Mouse (Mus musculus) stomach, embryonic 15.5 days (tissue): ENCODE measurements around the gene Vasn. TPM values are rescaled to one million over a fixed set of nuclear protein-coding genes. Genes with fewer than 3 reads are reported as not detected.
A peak's percentile ranks its signal among the peaks of the same experiment; 100 is the strongest.

ENCODE experiments used
- ATAC-seq: fragments of 200-750 bp; cut with Nextera tagmentation; 2 replicates; pipeline ENCODE4 v1.8.0; 2017; ENCODE audit warnings: low read depth, moderate number of reproducible peaks, moderate TSS enrichment; ENCODE audit not compliant: insufficient read depth, low FRiP score
- H3K27ac ChIP-seq: fragments of 300-500 bp; sonication (generic); 2 replicates; pipeline ENCODE4 v1.5.1; 2015; ENCODE audit warnings: mild to moderate bottlenecking, inconsistent platforms
- H3K27me3 ChIP-seq: fragments of 300-500 bp; sonication (generic); replicated peaks from 2 replicates; pipeline ENCODE4 v1.6.1; 2015; ENCODE audit warnings: inconsistent platforms
- H3K36me3 ChIP-seq: fragments of 300-500 bp; sonication (generic); 2 replicates; pipeline ENCODE4 v1.6.1; 2015; ENCODE audit warnings: inconsistent platforms
- H3K4me1 ChIP-seq: fragments of 300-500 bp; sonication (generic); 2 replicates; pipeline ENCODE4 v1.6.1; 2015; ENCODE audit warnings: inconsistent platforms
- H3K4me2 ChIP-seq: fragments of 300-500 bp; sonication (generic); 2 replicates; pipeline ENCODE4 v1.6.1; 2015; ENCODE audit warnings: mild to moderate bottlenecking, inconsistent platforms
- H3K4me3 ChIP-seq: fragments of 300-500 bp; sonication (generic); replicated peaks from 2 replicates; pipeline ENCODE4 v1.5.1; 2015; ENCODE audit warnings: inconsistent platforms
- H3K9ac ChIP-seq: fragments of 300-500 bp; sonication (generic); 2 replicates; pipeline ENCODE4 v1.6.1; 2015; ENCODE audit warnings: inconsistent platforms
- H3K9me3 ChIP-seq: fragments of 300-500 bp; sonication (generic); 2 replicates; pipeline ENCODE4 v1.6.1; 2016; ENCODE audit warnings: inconsistent platforms
- WGBS: fragments of 180-500 bp; shearing (Covaris S2); methylation state at CpG from one replicate; pipeline ENCODE4 v1.1.7; 2015; 5-methylcytosine and 5-hydroxymethylcytosine counted together
- polyA plus RNA-seq: library from polyadenylated mRNA; unstranded; fragments of >200 nt; fragmentation: Nextera tagmentation; extraction: Ambion mirVana; gene quantifications from 2 replicates; pipeline ENCODE4 v1.2.1, GENCODE M21; 2015

The Vasn gene
- polyA plus RNA-seq, 1 experiment from 2014 or later: 17.2 TPM

DNA sequence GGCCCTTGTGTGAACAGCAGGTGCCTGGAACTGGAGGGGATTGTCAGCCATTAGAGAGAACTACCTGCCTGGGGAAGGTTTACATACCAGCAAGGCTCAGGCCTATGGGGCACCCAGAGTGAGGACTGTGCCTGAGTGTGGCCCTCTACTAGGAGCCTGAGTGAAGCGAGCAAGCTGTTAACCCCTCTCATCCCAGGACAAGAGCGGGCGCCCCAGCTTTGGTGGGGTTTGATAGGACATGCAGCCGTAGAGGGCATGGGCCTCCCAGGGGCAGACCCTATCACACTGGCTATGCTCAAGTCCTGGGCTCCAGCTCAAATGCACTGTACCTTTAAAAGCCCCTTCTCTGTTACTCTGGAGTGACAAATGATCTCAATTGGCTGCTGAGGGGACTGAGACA lies 7.1 kb downstream of the Vasn start:
- Histone ChIP-seq H3K4me1 (peaks cover 57% of the 10 kb centered on the region), H3K36me3 (peaks cover 31% of the 10 kb centered on the region; the same call in 1 of the 2 replicates), H3K4me2 (no peak overlapping the region), H3K9me3 (no peaks in the 10 kb centered on the region), H3K9ac (no peak overlapping the region), H3K4me3 (no peak overlapping the region), H3K27ac (0 out of 2 replicates have a peak overlapping the region, but pooled peaks have one; percentile 18), H3K27me3 (no peaks in the 10 kb centered on the region)
- WGBS: 68% methylated on average over 4 of the region's 4 CpGs
- no peak for ATAC-seq

DNA sequence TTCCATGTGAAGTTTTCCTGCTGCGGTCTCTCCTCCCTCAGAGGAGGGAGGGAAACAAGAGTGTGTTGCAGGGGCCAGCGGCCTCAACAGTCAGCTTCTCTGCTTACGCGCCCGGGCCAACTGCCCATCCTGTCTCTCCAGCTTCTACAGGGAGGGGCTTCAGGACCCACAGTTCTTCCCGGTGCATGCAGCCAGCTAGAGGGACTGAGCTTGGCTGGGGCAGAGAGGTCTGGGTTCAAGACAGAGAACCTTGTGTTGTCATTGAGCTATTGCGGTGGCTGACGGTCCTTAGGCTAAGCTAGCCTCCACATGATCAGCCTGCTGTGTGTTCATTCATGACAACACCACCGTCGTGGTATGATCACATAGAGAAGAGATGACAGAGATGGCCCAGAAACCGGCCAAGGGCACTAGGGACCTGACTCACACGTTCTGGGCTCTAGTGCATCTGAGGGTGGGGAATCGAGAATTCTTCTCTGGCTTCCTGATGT lies 8.0 kb downstream of the Vasn start:
- Histone ChIP-seq H3K9me3 (no peaks in the 10 kb centered on the region), H3K27ac (peak overlapping the region; percentile 62), H3K27me3 (no peaks in the 10 kb centered on the region), H3K4me1 (peaks cover 51% of the 10 kb centered on the region), H3K4me2 (no peak overlapping the region), H3K4me3 (no peak overlapping the region), H3K36me3 (peaks cover 40% of the 10 kb centered on the region), H3K9ac (no peak overlapping the region)
- no peak for ATAC-seq
- 58% methylated on average over 13 of the region's 13 CpGs for WGBS

DNA sequence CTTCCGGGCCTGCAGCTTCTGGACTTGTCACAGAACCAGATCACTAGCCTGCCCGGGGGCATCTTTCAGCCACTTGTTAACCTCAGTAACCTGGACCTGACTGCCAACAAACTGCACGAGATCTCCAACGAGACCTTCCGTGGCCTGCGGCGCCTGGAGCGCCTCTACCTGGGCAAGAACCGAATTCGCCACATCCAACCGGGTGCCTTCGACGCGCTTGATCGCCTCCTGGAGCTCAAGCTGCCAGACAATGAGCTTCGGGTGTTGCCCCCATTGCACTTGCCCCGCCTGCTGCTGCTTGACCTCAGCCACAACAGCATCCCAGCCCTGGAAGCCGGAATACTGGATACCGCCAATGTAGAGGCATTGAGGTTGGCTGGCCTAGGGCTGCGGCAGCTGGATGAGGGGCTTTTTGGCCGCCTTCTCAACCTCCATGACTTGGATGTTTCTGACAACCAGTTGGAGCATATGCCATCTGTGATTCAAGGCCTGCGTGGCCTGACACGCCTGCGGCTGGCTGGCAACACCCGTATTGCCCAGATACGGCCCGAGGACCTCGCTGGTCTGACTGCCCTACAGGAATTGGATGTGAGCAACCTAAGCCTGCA lies 8.8 kb downstream of the Vasn start:
- no peaks in the 10 kb centered on the region for H3K27me3 ChIP-seq
- no peaks in the 10 kb centered on the region for H3K9me3 ChIP-seq
- peaks cover 46% of the 10 kb centered on the region for H3K36me3 ChIP-seq
- H3K9ac ChIP-seq: no peak overlapping the region
- no peak for ATAC-seq
- H3K4me1 ChIP-seq: peaks cover 43% of the 10 kb centered on the region
- WGBS: 92% methylated on average over 28 of the region's 28 CpGs
- H3K4me3 ChIP-seq: no peak overlapping the region
- no peak overlapping the region for H3K27ac ChIP-seq
- H3K4me2 ChIP-seq: no peak overlapping the region

DNA sequence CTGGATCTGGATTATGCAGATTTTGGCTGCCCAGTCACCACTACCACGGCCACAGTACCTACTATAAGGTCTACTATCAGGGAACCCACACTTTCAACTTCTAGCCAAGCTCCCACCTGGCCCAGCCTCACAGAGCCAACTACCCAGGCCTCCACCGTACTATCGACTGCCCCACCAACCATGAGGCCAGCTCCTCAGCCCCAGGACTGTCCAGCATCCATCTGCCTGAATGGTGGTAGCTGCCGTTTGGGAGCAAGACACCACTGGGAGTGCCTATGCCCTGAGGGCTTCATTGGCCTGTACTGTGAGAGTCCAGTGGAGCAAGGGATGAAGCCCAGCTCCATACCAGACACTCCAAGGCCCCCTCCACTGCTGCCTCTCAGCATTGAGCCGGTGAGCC lies 9.5 kb downstream of the Vasn start:
- no peak for ATAC-seq
- H3K4me3 ChIP-seq: no peak overlapping the region
- no peak overlapping the region for H3K9ac ChIP-seq
- H3K27ac ChIP-seq: no peak overlapping the region
- no peaks in the 10 kb centered on the region for H3K9me3 ChIP-seq
- WGBS: 86% methylated on average over 5 of the region's 5 CpGs
- no peak overlapping the region for H3K4me2 ChIP-seq
- peaks cover 36% of the 10 kb centered on the region for H3K4me1 ChIP-seq
- no peaks in the 10 kb centered on the region for H3K27me3 ChIP-seq
- H3K36me3 ChIP-seq: peaks cover 46% of the 10 kb centered on the region

DNA sequence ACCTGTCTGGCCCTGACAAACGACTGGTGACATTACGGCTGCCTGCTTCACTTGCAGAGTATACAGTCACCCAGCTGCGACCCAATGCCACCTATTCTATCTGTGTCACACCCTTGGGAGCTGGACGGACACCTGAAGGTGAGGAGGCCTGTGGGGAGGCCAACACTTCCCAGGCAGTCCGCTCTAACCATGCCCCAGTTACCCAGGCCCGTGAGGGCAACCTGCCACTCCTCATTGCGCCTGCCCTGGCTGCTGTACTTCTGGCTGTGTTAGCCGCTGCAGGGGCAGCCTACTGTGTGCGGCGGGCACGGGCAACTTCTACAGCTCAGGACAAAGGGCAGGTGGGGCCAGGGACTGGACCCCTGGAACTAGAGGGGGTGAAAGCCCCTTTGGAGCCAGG lies 10.0 kb downstream of the Vasn start:
- WGBS: 83% methylated on average over 11 of the region's 11 CpGs
- no peak overlapping the region for H3K27ac ChIP-seq
- H3K4me1 ChIP-seq: peaks cover 31% of the 10 kb centered on the region

DNA sequence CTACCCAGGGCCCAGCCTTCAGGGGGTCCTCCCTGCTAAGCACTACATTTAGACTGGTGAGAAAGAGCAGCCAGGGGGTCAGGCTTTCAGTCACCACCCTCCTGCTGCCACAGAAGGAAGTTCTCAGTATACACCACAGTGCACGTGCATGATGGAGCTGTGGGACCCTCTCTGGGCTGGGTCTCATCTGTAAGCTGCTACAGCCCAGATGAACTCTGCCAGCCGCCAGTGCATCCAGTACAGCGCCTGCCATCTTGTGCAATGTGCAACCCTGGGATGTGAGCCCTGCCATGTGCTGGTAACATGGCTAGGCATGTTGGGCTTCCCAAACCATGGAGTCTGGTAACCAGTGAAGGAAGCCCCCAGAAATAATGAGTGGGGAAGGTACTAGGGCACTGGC lies 10.4 kb downstream of the Vasn start:
- H3K27me3 ChIP-seq: no peaks in the 10 kb centered on the region
- H3K9ac ChIP-seq: no peak overlapping the region
- H3K27ac ChIP-seq: no peak overlapping the region
- H3K4me1 ChIP-seq: peaks cover 32% of the 10 kb centered on the region
- 84% methylated on average over 3 of the region's 3 CpGs for WGBS
- peaks cover 46% of the 10 kb centered on the region for H3K36me3 ChIP-seq
- H3K4me3 ChIP-seq: no peak overlapping the region
- no peaks in the 10 kb centered on the region for H3K9me3 ChIP-seq
- ATAC-seq: no peak
- H3K4me2 ChIP-seq: no peak overlapping the region

More for the DNA sequence above, 10.0 kb downstream of the Vasn start:
- no peaks in the 10 kb centered on the region for H3K9me3 ChIP-seq
- no peak overlapping the region for H3K9ac ChIP-seq
- ATAC-seq: no peak
- H3K4me2 ChIP-seq: no peak overlapping the region
- H3K27me3 ChIP-seq: no peaks in the 10 kb centered on the region
- no peak overlapping the region for H3K4me3 ChIP-seq
- peaks cover 46% of the 10 kb centered on the region for H3K36me3 ChIP-seq

DNA sequence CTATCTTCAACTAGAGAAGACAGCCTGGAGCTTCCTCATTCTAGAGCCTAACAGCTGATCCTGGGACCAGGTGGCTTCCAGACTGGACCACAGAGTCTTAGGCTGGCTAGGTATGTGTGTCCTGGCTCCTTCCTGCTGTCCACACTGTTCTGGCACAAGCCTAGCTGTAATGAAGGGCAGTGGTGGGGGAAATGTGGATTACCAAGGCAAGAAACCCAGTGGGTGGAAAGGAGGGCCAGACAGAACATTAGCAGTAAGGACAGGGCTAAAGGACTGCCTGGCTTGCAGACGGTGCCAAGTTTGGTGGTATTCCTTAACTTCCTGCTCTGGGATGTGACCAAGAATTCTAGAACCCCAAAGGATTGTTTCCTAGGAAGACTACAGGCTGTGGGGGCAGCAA lies 11.3 kb downstream of the Vasn start:
- ATAC-seq: no peak
- WGBS: 89% methylated on average over 1 of the region's 1 CpGs
- Histone ChIP-seq H3K4me3 (no peak overlapping the region), H3K9ac (no peak overlapping the region), H3K4me1 (peaks cover 36% of the 10 kb centered on the region), H3K27ac (no peak overlapping the region), H3K36me3 (peaks cover 39% of the 10 kb centered on the region), H3K4me2 (no peak overlapping the region), H3K9me3 (no peaks in the 10 kb centered on the region), H3K27me3 (no peaks in the 10 kb centered on the region)

DNA sequence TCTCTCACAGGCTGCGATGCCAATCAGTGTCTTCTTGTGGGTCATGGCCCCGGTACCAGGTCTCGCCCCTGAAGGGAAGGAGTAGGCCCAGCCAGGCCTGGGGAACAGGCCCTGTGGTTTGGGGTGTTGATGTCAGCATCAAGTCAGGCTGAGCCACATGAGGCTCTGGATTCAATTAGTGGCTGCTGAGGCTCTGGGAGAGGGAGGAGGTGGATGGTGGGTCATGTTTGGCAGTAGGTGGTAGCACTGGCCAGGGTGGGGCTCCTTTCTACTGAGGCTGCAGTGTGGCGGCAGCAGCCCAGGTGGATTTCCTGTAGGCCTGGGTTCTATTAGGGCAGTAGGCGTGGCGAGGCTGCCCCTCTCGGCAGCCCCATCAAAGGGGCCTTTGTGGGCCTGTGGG lies 11.9 kb downstream of the Vasn start:
- no peak for ATAC-seq
- no peaks in the 10 kb centered on the region for H3K9me3 ChIP-seq
- H3K4me1 ChIP-seq: peaks cover 39% of the 10 kb centered on the region
- 73% methylated on average over 7 of the region's 7 CpGs for WGBS
- no peak overlapping the region for H3K4me2 ChIP-seq
- no peak overlapping the region for H3K27ac ChIP-seq
- H3K36me3 ChIP-seq: peaks cover 38% of the 10 kb centered on the region
- H3K9ac ChIP-seq: no peak overlapping the region
- H3K27me3 ChIP-seq: no peaks in the 10 kb centered on the region
- no peak overlapping the region for H3K4me3 ChIP-seq

DNA sequence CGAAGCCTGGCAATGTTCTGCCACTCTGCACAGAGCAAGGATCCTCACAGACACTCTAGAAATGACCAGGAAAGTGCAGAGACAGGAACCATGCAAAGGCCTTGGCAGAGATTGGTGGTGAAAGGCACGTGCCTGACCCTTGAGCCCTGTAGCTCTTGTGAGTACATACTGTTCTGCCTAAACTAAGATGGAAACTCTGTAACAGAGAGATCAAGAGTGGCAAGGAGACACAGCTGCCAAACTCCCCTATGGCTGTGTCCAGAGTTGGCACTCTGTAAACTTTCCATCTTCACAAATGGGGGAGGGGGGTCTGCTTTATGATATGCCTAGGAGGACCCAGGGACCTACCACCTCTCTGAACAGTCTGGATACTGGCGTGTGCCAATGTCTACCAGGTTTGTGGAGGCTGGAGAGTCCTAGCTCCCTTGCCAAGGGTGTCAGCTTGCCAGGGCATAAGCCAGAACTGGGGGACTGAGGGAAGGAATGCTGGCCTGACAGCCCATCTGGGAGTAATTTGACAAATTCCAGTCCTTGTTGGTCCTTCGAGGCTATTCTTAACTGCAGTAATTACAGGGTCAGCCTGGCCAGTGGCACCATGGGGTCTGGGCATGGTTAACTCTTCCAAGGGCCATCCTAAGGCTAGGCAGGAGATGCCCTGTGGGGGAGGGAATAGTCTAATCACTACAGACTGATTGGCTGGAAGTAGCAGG lies 13.1 kb downstream of the Vasn start:
- Histone ChIP-seq H3K4me3 (no peak overlapping the region), H3K4me2 (no peak overlapping the region), H3K9ac (no peak overlapping the region), H3K9me3 (no peaks in the 10 kb centered on the region), H3K27me3 (no peaks in the 10 kb centered on the region), H3K27ac (0 out of 2 replicates have a peak overlapping the region, but pooled peaks have one; percentile 9), H3K36me3 (peaks cover 35% of the 10 kb centered on the region), H3K4me1 (peaks cover 27% of the 10 kb centered on the region)
- 72% methylated on average over 4 of the region's 4 CpGs for WGBS
- ATAC-seq: no peak

DNA sequence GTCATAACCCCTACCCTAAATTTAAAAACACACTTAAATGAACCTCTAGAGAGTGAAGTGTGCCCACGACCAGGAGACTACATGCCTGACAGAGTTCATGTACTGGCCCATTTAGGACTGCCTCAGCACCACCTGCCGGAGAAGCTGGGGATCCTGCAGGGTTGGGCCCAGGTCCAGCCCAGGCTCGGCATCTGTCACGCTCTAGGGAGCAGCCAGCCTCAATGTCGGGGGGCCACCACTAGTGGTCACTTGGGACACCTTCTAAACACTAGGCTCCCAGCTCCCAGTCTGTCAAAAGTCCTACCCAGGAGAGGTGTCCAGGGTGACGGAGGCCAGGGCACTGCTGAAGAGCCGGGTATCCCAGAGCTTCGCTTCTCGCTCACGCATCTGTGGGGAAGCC lies 15.0 kb downstream of the Vasn start:
- no peak overlapping the region for H3K4me2 ChIP-seq
- peaks cover 36% of the 10 kb centered on the region for H3K4me1 ChIP-seq
- H3K27me3 ChIP-seq: no peaks in the 10 kb centered on the region
- ATAC-seq: no peak; the same call in 1 of the 2 replicates
- H3K27ac ChIP-seq: no peak overlapping the region
- WGBS: 85% methylated on average over 10 of the region's 10 CpGs
- H3K4me3 ChIP-seq: no peak overlapping the region
- H3K36me3 ChIP-seq: peaks cover 27% of the 10 kb centered on the region
- H3K9me3 ChIP-seq: no peaks in the 10 kb centered on the region
- H3K9ac ChIP-seq: no peak overlapping the region

DNA sequence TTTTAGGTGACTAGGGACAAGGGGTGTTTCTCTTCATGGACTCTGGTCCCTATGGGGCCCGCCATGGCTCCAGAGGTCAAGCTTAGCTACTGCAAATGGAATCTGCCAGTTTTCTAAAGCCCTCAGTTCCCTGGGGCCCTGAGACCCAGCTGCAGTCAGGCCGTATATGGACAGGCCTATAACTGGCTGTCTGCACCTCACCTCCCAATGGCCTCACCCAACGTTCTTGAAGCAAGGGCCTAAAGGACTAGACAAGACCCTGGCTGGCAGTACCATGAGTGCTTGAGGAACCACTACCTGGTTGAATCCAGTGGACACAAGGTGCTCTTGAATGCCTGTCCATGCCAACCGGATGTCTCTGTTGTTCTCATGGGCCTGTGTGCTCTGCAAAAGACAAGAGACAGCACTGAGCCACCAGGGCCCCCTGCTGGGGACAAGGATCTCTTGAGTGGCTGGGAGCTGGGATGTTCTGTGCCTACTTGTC lies 15.6 kb downstream of the Vasn start:
- H3K9me3 ChIP-seq: no peaks in the 10 kb centered on the region
- H3K4me3 ChIP-seq: no peak overlapping the region
- H3K4me2 ChIP-seq: no peak overlapping the region
- peaks cover 36% of the 10 kb centered on the region for H3K4me1 ChIP-seq
- WGBS: 57% methylated on average over 4 of the region's 4 CpGs
- peaks cover 22% of the 10 kb centered on the region for H3K36me3 ChIP-seq
- ATAC-seq: no peak
- no peak overlapping the region for H3K9ac ChIP-seq
- H3K27ac ChIP-seq: peak overlapping the region; percentile 61
- no peaks in the 10 kb centered on the region for H3K27me3 ChIP-seq
